Mouse (Mus musculus) embryonic facial prominence, embryonic 11.5 days (tissue): ENCODE measurements at regions not wholly inside any gene's neighbourhood (a gene's known extent, or its start where the extent isn't known, plus 50 kb on each side); places are given as distances from the start of the nearest gene placed in this dataset.

ENCODE experiments used
- ATAC-seq: fragments of 200-750 bp; cut with Nextera tagmentation; replicated peaks from 2 replicates; pipeline ENCODE4 v1.8.0; 2017; ENCODE audit warnings: low read depth; ENCODE audit not compliant: insufficient number of reproducible peaks, low FRiP score, low TSS enrichment
- DNase-seq: peaks from one replicate; pipeline ENCODE4 v3.0.0-alpha.2; 2015; ENCODE audit warnings: low spot score
- H3K27ac ChIP-seq: fragments of 300-500 bp; sonication (generic); replicated peaks from 2 replicates; pipeline ENCODE4 v1.5.1; 2014; ENCODE audit warnings: mild to moderate bottlenecking, low read depth, low read length, control low read depth
- H3K27me3 ChIP-seq: fragments of 300-500 bp; sonication (generic); 2 replicates; pipeline ENCODE4 v1.6.1; 2014; ENCODE audit warnings: mild to moderate bottlenecking, low read length, moderate library complexity, mixed read lengths; ENCODE audit not compliant: control insufficient read depth, insufficient read depth
- H3K36me3 ChIP-seq: fragments of 300-500 bp; sonication (generic); replicated peaks from 2 replicates; pipeline ENCODE4 v1.6.1; 2014; ENCODE audit warnings: low read depth, mild to moderate bottlenecking, low read length, moderate library complexity, mixed read lengths; ENCODE audit not compliant: control insufficient read depth, insufficient read depth
- H3K4me1 ChIP-seq: fragments of 300-500 bp; sonication (generic); 2 replicates; pipeline ENCODE4 v1.6.1; 2014; ENCODE audit warnings: low read length, mixed read lengths; ENCODE audit not compliant: control insufficient read depth, insufficient read depth
- H3K4me2 ChIP-seq: fragments of 300-500 bp; sonication (generic); 2 replicates; pipeline ENCODE4 v1.6.1; 2014; ENCODE audit warnings: low read depth, mild to moderate bottlenecking, control low read depth, low read length, moderate library complexity
- H3K4me3 ChIP-seq: fragments of 300-500 bp; sonication (generic); 2 replicates; pipeline ENCODE4 v1.5.1; 2014; ENCODE audit warnings: low read depth, low read length, control low read depth
- H3K9ac ChIP-seq: fragments of 300-500 bp; sonication (generic); replicated peaks from 2 replicates; pipeline ENCODE4 v1.6.1; 2014; ENCODE audit warnings: mild to moderate bottlenecking, control low read depth, low read length
- H3K9me3 ChIP-seq: fragments of 300-500 bp; sonication (generic); replicated peaks from 2 replicates; pipeline ENCODE4 v1.6.1; 2016; ENCODE audit warnings: mild to moderate bottlenecking, low read length, inconsistent platforms, mixed read lengths; ENCODE audit not compliant: control insufficient read depth
- WGBS: fragments of 180-500 bp; shearing (Covaris S2); extraction: QIAGEN DNeasy Blood & Tissue Kit; methylation state at CpG from one replicate; pipeline ENCODE4 v1.1.7; 2014; 5-methylcytosine and 5-hydroxymethylcytosine counted together

GRCm38 (mm10) chr10:66734853-66735252, 361.1 kb upstream of the Jmjd1c start:
- H3K4me2 ChIP-seq = no peak overlapping the region
- DNase-seq (peak; percentile 21), ATAC-seq (no peak)
- H3K36me3 ChIP-seq = no peaks in the 10 kb centered on the region
- no peaks in the 10 kb centered on the region for H3K4me1 ChIP-seq
- 58% methylated on average over 5 of the region's 5 CpGs for WGBS
- no peak overlapping the region for H3K9ac ChIP-seq
- H3K27me3 ChIP-seq = no peaks in the 10 kb centered on the region
- no peaks in the 10 kb centered on the region; the same call in none of the 2 replicates for H3K9me3 ChIP-seq
- H3K27ac ChIP-seq = no peak overlapping the region
- no peak overlapping the region for H3K4me3 ChIP-seq

GRCm38 (mm10) chr10:66739017-66739416, 356.9 kb upstream of the Jmjd1c start:
- ATAC-seq (no peak), DNase-seq (no peak)
- Histone ChIP-seq H3K27ac (no peak overlapping the region), H3K4me3 (no peak overlapping the region), H3K4me1 (no peaks in the 10 kb centered on the region), H3K4me2 (no peak overlapping the region), H3K36me3 (no peaks in the 10 kb centered on the region), H3K27me3 (no peaks in the 10 kb centered on the region), H3K9me3 (no peaks in the 10 kb centered on the region), H3K9ac (no peak overlapping the region)
- 73% methylated on average over 6 of the region's 7 CpGs for WGBS

- Histone ChIP-seq H3K9ac (no peak overlapping the region), H3K9me3 (no peaks in the 10 kb centered on the region), H3K36me3 (no peaks in the 10 kb centered on the region), H3K27me3 (no peaks in the 10 kb centered on the region), H3K27ac (no peak overlapping the region), H3K4me1 (no peaks in the 10 kb centered on the region), H3K4me3 (no peak overlapping the region), H3K4me2 (no peak overlapping the region)
- 60% methylated on average over 3 of the region's 3 CpGs for WGBS
- peak; percentile 57 for DNase-seq
- no peak for ATAC-seq
Observed at GRCm38 (mm10) chr10:66741819-66742218, 354.1 kb upstream of the Jmjd1c start.

- no peak for DNase-seq
- Histone ChIP-seq H3K4me1 (no peaks in the 10 kb centered on the region), H3K27me3 (no peaks in the 10 kb centered on the region), H3K9ac (no peak overlapping the region), H3K36me3 (no peaks in the 10 kb centered on the region), H3K27ac (no peak overlapping the region), H3K4me3 (no peak overlapping the region), H3K4me2 (no peak overlapping the region), H3K9me3 (no peaks in the 10 kb centered on the region)
- ATAC-seq = no peak
- WGBS = 90% methylated on average over 6 of the region's 6 CpGs
Observed at GRCm38 (mm10) chr10:66743254-66743653, 352.7 kb upstream of the Jmjd1c start.

GRCm38 (mm10) chr10:66745871-66746270, 350.1 kb upstream of the Jmjd1c start:
- 94% methylated on average over 10 of the region's 10 CpGs for WGBS
- Histone ChIP-seq H3K4me2 (no peak overlapping the region), H3K4me1 (no peaks in the 10 kb centered on the region), H3K36me3 (no peaks in the 10 kb centered on the region), H3K4me3 (no peak overlapping the region), H3K27ac (no peak overlapping the region), H3K9ac (no peak overlapping the region), H3K9me3 (no peaks in the 10 kb centered on the region), H3K27me3 (no peaks in the 10 kb centered on the region)
- ATAC-seq (no peak), DNase-seq (no peak)

- ATAC-seq (no peak), DNase-seq (no peak)
- WGBS = 91% methylated on average over 7 of the region's 7 CpGs
Observed at GRCm38 (mm10) chr10:66752237-66752810, 343.6 kb upstream of the Jmjd1c start.

GRCm38 (mm10) chr10:66756866-66757265, 339.1 kb upstream of the Jmjd1c start:
- Histone ChIP-seq H3K4me2 (no peak overlapping the region), H3K9ac (no peak overlapping the region), H3K9me3 (no peaks in the 10 kb centered on the region), H3K4me3 (no peak overlapping the region), H3K27me3 (no peaks in the 10 kb centered on the region), H3K27ac (no peak overlapping the region), H3K36me3 (no peaks in the 10 kb centered on the region), H3K4me1 (no peaks in the 10 kb centered on the region)
- DNase-seq = no peak
- ATAC-seq = no peak
- WGBS = 68% methylated on average over 4 of the region's 4 CpGs

More at GRCm38 (mm10) chr10:66752237-66752810, 343.6 kb upstream of the Jmjd1c start:
- Histone ChIP-seq H3K4me1 (no peaks in the 10 kb centered on the region), H3K27me3 (no peaks in the 10 kb centered on the region), H3K9ac (no peak overlapping the region), H3K4me3 (no peak overlapping the region), H3K36me3 (no peaks in the 10 kb centered on the region), H3K4me2 (no peak overlapping the region), H3K9me3 (no peaks in the 10 kb centered on the region), H3K27ac (no peak overlapping the region)

- WGBS = 32% methylated on average over 21 of the region's 21 CpGs
- no peaks in the 10 kb centered on the region for H3K9me3 ChIP-seq
- no peak; the same call in 1 of the 2 replicates for ATAC-seq
- H3K27me3 ChIP-seq = no peaks in the 10 kb centered on the region
- H3K4me3 ChIP-seq = no peak overlapping the region
- no peak overlapping the region for H3K9ac ChIP-seq
- DNase-seq = peak; percentile 38
- no peaks in the 10 kb centered on the region; the same call in 1 of the 2 replicates for H3K4me1 ChIP-seq
- peak overlapping the region; percentile 0; the same call in 1 of the 2 replicates for H3K4me2 ChIP-seq
- H3K27ac ChIP-seq = no peak overlapping the region
- H3K36me3 ChIP-seq = no peaks in the 10 kb centered on the region
Observed at GRCm38 (mm10) chr10:66770161-66771030, 325.5 kb upstream of the Jmjd1c start.
